Mouse (Mus musculus) testis, adult 2 months (tissue): Measurements from ENCODE around the gene Slc30a10. TPM values are rescaled to one million over a fixed set of nuclear protein-coding genes. Genes with fewer than 3 reads are reported as not detected.

Experiments
- H3K27ac ChIP-seq: fragments of 200-500 bp; 2 replicates; pipeline ENCODE4 v1.5.1; 2012; ENCODE audit warnings: low read depth, low read length; ENCODE audit not compliant: control insufficient read depth, insufficient read depth
- H3K27me3 ChIP-seq: fragments of 200-500 bp; 2 replicates; pipeline ENCODE4 v1.6.1; 2012; ENCODE audit warnings: mild to moderate bottlenecking, low read length, moderate library complexity; ENCODE audit not compliant: control insufficient read depth, insufficient read depth
- H3K36me3 ChIP-seq: fragments of 200-500 bp; 2 replicates; pipeline ENCODE4 v1.6.1; 2012; ENCODE audit warnings: mild to moderate bottlenecking, low read length; ENCODE audit not compliant: control insufficient read depth, insufficient read depth
- H3K4me1 ChIP-seq: fragments of 200-500 bp; 2 replicates; pipeline ENCODE4 v1.6.1; 2012; ENCODE audit warnings: low read length; ENCODE audit not compliant: control insufficient read depth, insufficient read depth
- H3K4me3 ChIP-seq: fragments of 200-500 bp; 2 replicates; pipeline ENCODE4 v1.5.1; 2012; ENCODE audit warnings: low read depth, mild to moderate bottlenecking, low read length, moderate library complexity, mixed read lengths; ENCODE audit not compliant: control insufficient read depth
- CTCF ChIP-seq: fragments of 200-500 bp; IDR thresholded peaks from 2 replicates; pipeline ENCODE4 v1.5.1; 2012; ENCODE audit warnings: low read depth, mild to moderate bottlenecking, inconsistent platforms, low read length, moderate library complexity; ENCODE audit not compliant: control insufficient read depth, insufficient read depth, insufficient replicate concordance
- POLR2A ChIP-seq: fragments of 200-500 bp; IDR thresholded peaks from 2 replicates; pipeline ENCODE4 v1.6.1; 2012; ENCODE audit warnings: low read depth, mild to moderate bottlenecking, inconsistent platforms, low read length, moderate library complexity; ENCODE audit not compliant: control insufficient read depth
- polyA plus RNA-seq: library from polyadenylated mRNA; depleted of rRNA; stranded (reverse); fragments of >200 nt; gene quantifications from 2 replicates; pipeline ENCODE4 v1.2.3, GENCODE M21; 2012; rRNA removed

Slc30a10 gene
- polyA plus RNA-seq: 0.02 TPM in 1 of 2 replicates, not detected in the other

GRCm38 (mm10) chr1:185454575-185454954 lies at the start of gene Slc30a10:
TSS of gene Slc30a10 (plus strand) at chr1:185454848.
- TF ChIP-seq POLR2A (no peak), CTCF (no peak)
- Histone ChIP-seq H3K4me1 (peaks cover 7% of the 10 kb centered on the region), H3K27ac (no peak within 1 kb of the TSS), H3K36me3 (no peaks in the 10 kb centered on the region), H3K4me3 (peak within 1 kb of the TSS; percentile 43), H3K27me3 (no peaks in the 10 kb centered on the region; the same call in 1 of the 2 replicates)

DNA sequence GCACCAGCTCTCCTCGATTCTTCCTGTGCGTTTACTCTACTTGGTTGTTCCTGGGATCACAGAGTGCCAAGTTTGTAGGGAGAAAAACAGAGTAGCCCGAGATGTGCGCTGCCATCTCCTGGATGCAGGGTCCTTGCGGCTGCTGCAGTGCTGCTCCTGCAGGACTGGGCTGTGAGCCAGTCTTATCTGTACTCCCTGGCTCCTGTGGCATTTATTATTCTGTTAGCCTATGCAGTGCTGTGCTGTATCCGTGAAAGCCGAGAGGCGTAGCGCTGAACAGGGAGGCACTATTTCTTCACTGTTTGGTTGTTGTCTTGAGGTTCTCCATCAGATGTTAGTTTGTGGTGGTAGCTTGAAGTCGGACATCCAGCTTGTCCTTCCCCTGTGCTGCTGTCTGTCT lies 48.7 kb upstream of the Slc30a10 start:
- Histone ChIP-seq H3K36me3 (peaks cover 4% of the 10 kb centered on the region), H3K4me1 (no peaks in the 10 kb centered on the region), H3K27ac (no peak overlapping the region), H3K27me3 (no peaks in the 10 kb centered on the region), H3K4me3 (no peak overlapping the region)
- TF ChIP-seq POLR2A (no peak), CTCF (no peak)

- no peaks in the 10 kb centered on the region for H3K4me1 ChIP-seq
Measured at GRCm38 (mm10) chr1:185409831-185410230, 44.8 kb upstream of the Slc30a10 start.

GRCm38 (mm10) chr1:185418011-185418410 lies 36.6 kb upstream of the Slc30a10 start:
- no peaks in the 10 kb centered on the region for H3K36me3 ChIP-seq

More at GRCm38 (mm10) chr1:185409831-185410230, 44.8 kb upstream of the Slc30a10 start:
- TF ChIP-seq CTCF (no peak), POLR2A (no peak)
- H3K27me3 ChIP-seq: no peaks in the 10 kb centered on the region
- H3K36me3 ChIP-seq: peaks cover 2% of the 10 kb centered on the region
- H3K4me3 ChIP-seq: no peak overlapping the region
- no peak overlapping the region for H3K27ac ChIP-seq

GRCm38 (mm10) chr1:185419805-185420204 lies 34.8 kb upstream of the Slc30a10 start:
- H3K27ac ChIP-seq: no peak overlapping the region
- H3K27me3 ChIP-seq: no peaks in the 10 kb centered on the region
- H3K4me3 ChIP-seq: no peak overlapping the region
- H3K4me1 ChIP-seq: no peaks in the 10 kb centered on the region
- no peaks in the 10 kb centered on the region for H3K36me3 ChIP-seq
- TF ChIP-seq POLR2A (no peak), CTCF (no peak)

More at GRCm38 (mm10) chr1:185418011-185418410, 36.6 kb upstream of the Slc30a10 start:
- Histone ChIP-seq H3K4me1 (no peaks in the 10 kb centered on the region), H3K27ac (no peak overlapping the region), H3K27me3 (no peaks in the 10 kb centered on the region), H3K4me3 (no peak overlapping the region)
- TF ChIP-seq CTCF: no peak

DNA sequence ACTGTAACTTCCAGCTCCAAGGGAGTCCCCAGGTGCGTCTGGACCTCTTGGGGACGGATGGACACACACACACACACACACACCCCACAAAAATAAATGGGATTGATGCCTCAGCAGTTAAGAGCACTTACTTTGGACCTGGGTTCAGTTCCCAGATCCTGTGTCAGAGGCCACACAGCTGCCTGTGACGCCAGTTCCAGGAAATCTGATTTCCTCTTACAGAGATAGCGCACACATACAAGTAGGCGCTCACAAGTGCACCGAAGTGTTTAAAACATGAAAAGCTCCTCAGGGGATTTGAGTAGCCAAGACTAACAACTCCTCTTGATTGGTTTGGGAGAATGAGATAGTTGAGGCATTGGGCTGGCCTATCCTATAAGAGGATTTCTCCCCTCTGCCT lies 33.9 kb upstream of the Slc30a10 start:
- no peaks in the 10 kb centered on the region for H3K27me3 ChIP-seq
- H3K4me1 ChIP-seq: no peaks in the 10 kb centered on the region
- H3K4me3 ChIP-seq: no peak overlapping the region
- no peaks in the 10 kb centered on the region; the same call in 1 of the 2 replicates for H3K36me3 ChIP-seq
- no peak overlapping the region for H3K27ac ChIP-seq
- TF ChIP-seq CTCF: no peak
- no peak for TF ChIP-seq POLR2A

GRCm38 (mm10) chr1:185426583-185426982 lies 28.1 kb upstream of the Slc30a10 start:
- Histone ChIP-seq H3K4me1 (no peaks in the 10 kb centered on the region), H3K27me3 (no peaks in the 10 kb centered on the region), H3K36me3 (no peaks in the 10 kb centered on the region; the same call in 1 of the 2 replicates), H3K27ac (no peak overlapping the region), H3K4me3 (no peak overlapping the region)
- no peak for TF ChIP-seq POLR2A
- no peak for TF ChIP-seq CTCF

DNA sequence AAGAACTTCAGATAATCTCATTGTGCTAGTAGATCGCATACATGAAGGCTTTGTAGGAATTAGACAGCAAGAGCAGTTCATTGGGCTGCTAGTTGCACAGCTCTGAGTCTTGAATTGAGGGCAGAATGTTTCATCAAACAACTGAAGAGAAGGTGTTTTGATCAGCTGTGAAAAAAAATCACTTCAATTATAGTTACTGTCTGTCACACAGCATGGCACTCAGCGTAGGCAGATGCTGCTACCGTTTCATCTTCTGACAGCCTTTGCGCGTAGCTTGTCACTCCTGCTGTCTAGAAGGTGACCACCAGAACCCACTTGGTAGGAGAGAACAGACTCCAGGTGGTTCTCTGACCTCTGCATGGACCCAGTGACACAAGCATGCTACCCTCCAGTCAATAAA lies 24.2 kb upstream of the Slc30a10 start:
- Histone ChIP-seq H3K27me3 (no peaks in the 10 kb centered on the region), H3K36me3 (no peaks in the 10 kb centered on the region; the same call in 1 of the 2 replicates), H3K27ac (no peak overlapping the region), H3K4me1 (no peaks in the 10 kb centered on the region), H3K4me3 (no peak overlapping the region)
- TF ChIP-seq POLR2A: no peak
- TF ChIP-seq CTCF: no peak
